Mouse (Mus musculus): ENCODE measurements around the gene Lmcd1. TPM values are rescaled to one million over a fixed set of nuclear protein-coding genes. Genes with fewer than 3 reads are reported as not detected.

Lmcd1 gene
- polyA plus RNA-seq, 1 experiment: 7.5 TPM

- TF ChIP-seq CTCF (IDR thresholded peaks at IDR 0.05; ENCODE audit: borderline replicate concordance, extremely low read depth, insufficient read depth, insufficient read length): no peak
- TF ChIP-seq POLR2A (IDR thresholded peaks at IDR 0.05; ENCODE audit: borderline replicate concordance, extremely low read depth, insufficient read depth, insufficient read length, poor library complexity, severe bottlenecking): no peak
- DNase-seq (ENCODE audit: low read depth): no peak
Observed at GRCm38 (mm10) chr6:112264321-112264720, 9.2 kb upstream of the Lmcd1 start.

- TF ChIP-seq CTCF (IDR thresholded peaks at IDR 0.05; ENCODE audit: borderline replicate concordance, extremely low read depth, insufficient read depth, insufficient read length): no peak
- DNase-seq (ENCODE audit: low read depth): peak; percentile 90
Observed at GRCm38 (mm10) chr6:112266631-112267030, 6.9 kb upstream of the Lmcd1 start.

GRCm38 (mm10) chr6:112267661-112268357 is 5.7 kb upstream of the Lmcd1 start:
- no peak for TF ChIP-seq CTCF (IDR thresholded peaks at IDR 0.05; ENCODE audit: borderline replicate concordance, extremely low read depth, insufficient read depth, insufficient read length)
- TF ChIP-seq POLR2A (IDR thresholded peaks at IDR 0.05; ENCODE audit: borderline replicate concordance, extremely low read depth, insufficient read depth, insufficient read length, poor library complexity, severe bottlenecking): no peak
- DNase-seq (ENCODE audit: low read depth): peak; percentile 45

GRCm38 (mm10) chr6:112274261-112275055 is 900 bp downstream of the Lmcd1 start:
- peak; percentile 96 for DNase-seq (ENCODE audit: low read depth)
- TF ChIP-seq POLR2A (IDR thresholded peaks at IDR 0.05; ENCODE audit: borderline replicate concordance, extremely low read depth, insufficient read depth, insufficient read length, poor library complexity, severe bottlenecking) (no peak), CTCF (IDR thresholded peaks at IDR 0.05; ENCODE audit: borderline replicate concordance, extremely low read depth, insufficient read depth, insufficient read length) (no peak)

GRCm38 (mm10) chr6:112275731-112276245 is 2.2 kb downstream of the Lmcd1 start:
- DNase-seq (ENCODE audit: low read depth): no peak
- TF ChIP-seq POLR2A (IDR thresholded peaks at IDR 0.05; ENCODE audit: borderline replicate concordance, extremely low read depth, insufficient read depth, insufficient read length, poor library complexity, severe bottlenecking) (no peak), CTCF (IDR thresholded peaks at IDR 0.05; ENCODE audit: borderline replicate concordance, extremely low read depth, insufficient read depth, insufficient read length) (no peak)

GRCm38 (mm10) chr6:112278805-112279204 is 5.2 kb downstream of the Lmcd1 start:
- TF ChIP-seq POLR2A (IDR thresholded peaks at IDR 0.05; ENCODE audit: borderline replicate concordance, extremely low read depth, insufficient read depth, insufficient read length, poor library complexity, severe bottlenecking): no peak
- TF ChIP-seq CTCF (IDR thresholded peaks at IDR 0.05; ENCODE audit: borderline replicate concordance, extremely low read depth, insufficient read depth, insufficient read length): no peak
- DNase-seq (ENCODE audit: low read depth): no peak

- TF ChIP-seq POLR2A (IDR thresholded peaks at IDR 0.05; ENCODE audit: borderline replicate concordance, extremely low read depth, insufficient read depth, insufficient read length, poor library complexity, severe bottlenecking) (no peak), CTCF (IDR thresholded peaks at IDR 0.05; ENCODE audit: borderline replicate concordance, extremely low read depth, insufficient read depth, insufficient read length) (no peak)
- DNase-seq (ENCODE audit: low read depth): no peak
Observed at GRCm38 (mm10) chr6:112280161-112280560, 6.6 kb downstream of the Lmcd1 start.

GRCm38 (mm10) chr6:112280945-112281344 is 7.4 kb downstream of the Lmcd1 start:
- DNase-seq (ENCODE audit: low read depth): no peak
- TF ChIP-seq CTCF (IDR thresholded peaks at IDR 0.05; ENCODE audit: borderline replicate concordance, extremely low read depth, insufficient read depth, insufficient read length): no peak
- no peak for TF ChIP-seq POLR2A (IDR thresholded peaks at IDR 0.05; ENCODE audit: borderline replicate concordance, extremely low read depth, insufficient read depth, insufficient read length, poor library complexity, severe bottlenecking)

GRCm38 (mm10) chr6:112281935-112282334 is 8.4 kb downstream of the Lmcd1 start:
- DNase-seq (ENCODE audit: low read depth): no peak
- no peak for TF ChIP-seq CTCF (IDR thresholded peaks at IDR 0.05; ENCODE audit: borderline replicate concordance, extremely low read depth, insufficient read depth, insufficient read length)
- TF ChIP-seq POLR2A (IDR thresholded peaks at IDR 0.05; ENCODE audit: borderline replicate concordance, extremely low read depth, insufficient read depth, insufficient read length, poor library complexity, severe bottlenecking): no peak

- no peak for TF ChIP-seq POLR2A (IDR thresholded peaks at IDR 0.05; ENCODE audit: borderline replicate concordance, extremely low read depth, insufficient read depth, insufficient read length, poor library complexity, severe bottlenecking)
- TF ChIP-seq CTCF (IDR thresholded peaks at IDR 0.05; ENCODE audit: borderline replicate concordance, extremely low read depth, insufficient read depth, insufficient read length): no peak
- DNase-seq (ENCODE audit: low read depth): no peak
Observed at GRCm38 (mm10) chr6:112284087-112284486, 10.5 kb downstream of the Lmcd1 start.

GRCm38 (mm10) chr6:112287671-112288070 is 14.1 kb downstream of the Lmcd1 start:
- TF ChIP-seq POLR2A (IDR thresholded peaks at IDR 0.05; ENCODE audit: borderline replicate concordance, extremely low read depth, insufficient read depth, insufficient read length, poor library complexity, severe bottlenecking) (no peak), CTCF (IDR thresholded peaks at IDR 0.05; ENCODE audit: borderline replicate concordance, extremely low read depth, insufficient read depth, insufficient read length) (no peak)
- DNase-seq (ENCODE audit: low read depth): no peak

All from brain, embryonic 14.5 days (tissue).